Mouse (Mus musculus) thymus, adult 2 months (tissue): Measurements from ENCODE around the gene Sertad2. TPM values are rescaled to one million over a fixed set of nuclear protein-coding genes. Genes with fewer than 3 reads are reported as not detected.

Source experiments
- DNase-seq: peaks from one replicate; pipeline ENCODE4 v3.0.0; 2021
- H3K27ac ChIP-seq: fragments of 200-500 bp; 2 replicates; pipeline ENCODE4 v1.5.1; 2012; ENCODE audit warnings: low read length, control low read depth; ENCODE audit not compliant: control insufficient read depth, insufficient read depth
- H3K27me3 ChIP-seq: fragments of 200-500 bp; 2 replicates; pipeline ENCODE4 v1.6.1; 2012; ENCODE audit warnings: mild to moderate bottlenecking, low read length, moderate library complexity, mixed read lengths; ENCODE audit not compliant: control insufficient read depth, insufficient read depth
- H3K36me3 ChIP-seq: fragments of 200-500 bp; 2 replicates; pipeline ENCODE4 v1.6.1; 2012; ENCODE audit warnings: mild to moderate bottlenecking, low read length, moderate library complexity; ENCODE audit not compliant: control insufficient read depth, insufficient read depth
- H3K4me1 ChIP-seq: fragments of 200-500 bp; replicated peaks from 2 replicates; pipeline ENCODE4 v1.6.1; 2012; ENCODE audit warnings: low read length; ENCODE audit not compliant: control insufficient read depth, insufficient read depth
- H3K4me3 ChIP-seq: fragments of 200-500 bp; 2 replicates; pipeline ENCODE4 v1.5.1; 2012; ENCODE audit warnings: mild to moderate bottlenecking, low read length, control low read depth, moderate library complexity; ENCODE audit not compliant: control insufficient read depth, insufficient read depth
- CTCF ChIP-seq: fragments of 200-500 bp; IDR thresholded peaks from 2 replicates; pipeline ENCODE4 v1.5.1; 2012; ENCODE audit warnings: mild to moderate bottlenecking, control low read depth, low read length, moderate library complexity, borderline replicate concordance; ENCODE audit not compliant: control insufficient read depth, poor library complexity, insufficient read depth; ENCODE audit errors: extremely low read depth
- POLR2A ChIP-seq: fragments of 200-500 bp; IDR thresholded peaks from 2 replicates; pipeline ENCODE4 v1.6.1; 2012; ENCODE audit warnings: mild to moderate bottlenecking, low read length, control low read depth, moderate library complexity; ENCODE audit not compliant: control insufficient read depth, poor library complexity, insufficient read depth; ENCODE audit errors: extremely low read depth
- WGBS: fragments of 180-500 bp; shearing (Covaris S2); methylation state at CpG from one replicate; pipeline ENCODE4 v1.1.7; 2018; 5-methylcytosine and 5-hydroxymethylcytosine counted together
- polyA plus RNA-seq: library from polyadenylated mRNA; depleted of rRNA; stranded (reverse); fragments of >200 nt; gene quantifications from 2 replicates; pipeline ENCODE4 v1.2.3, GENCODE M21; 2012

The Sertad2 gene
- polyA plus RNA-seq, 1 experiment, result 50.6 TPM

DNA sequence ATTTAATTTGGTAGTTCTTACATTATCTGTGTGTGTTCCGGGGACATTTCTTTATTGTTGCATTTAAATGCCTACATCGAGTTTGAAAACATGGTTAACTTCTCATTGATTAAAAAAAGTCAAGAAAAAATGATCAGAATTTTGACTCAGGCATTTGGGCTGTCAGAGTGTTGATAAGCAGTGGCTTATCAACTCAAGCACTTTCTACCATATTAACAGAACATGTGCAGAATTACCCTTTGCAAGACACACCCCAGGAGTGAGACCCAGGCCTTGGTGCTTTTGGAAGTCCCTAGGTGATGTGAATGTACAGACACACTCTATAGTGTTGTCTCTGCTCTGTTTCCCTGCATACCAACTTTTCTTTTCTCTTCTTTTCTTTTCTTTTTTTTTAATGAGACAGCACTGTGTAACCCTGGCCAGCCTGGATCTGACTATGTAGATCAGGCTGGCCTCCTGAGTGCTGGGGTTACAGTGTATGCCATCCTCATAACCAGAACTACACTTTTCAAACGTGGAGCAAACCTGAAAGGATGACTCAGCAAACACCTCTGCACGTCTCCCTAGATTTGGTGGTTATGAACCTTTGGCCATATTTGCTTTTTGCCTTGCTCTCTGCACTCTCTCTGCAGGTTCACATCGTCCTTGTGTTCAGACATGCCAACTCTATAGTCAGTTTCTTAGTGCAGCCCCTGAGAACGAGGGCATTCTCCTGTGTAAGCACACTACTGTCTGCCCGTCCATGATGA lies 13.3 kb downstream of the Sertad2 start:
- H3K27ac ChIP-seq, result no peak overlapping the region
- 79% methylated on average over 7 of the region's 7 CpGs for WGBS
- no peaks in the 10 kb centered on the region for H3K27me3 ChIP-seq
- TF ChIP-seq POLR2A, result no peak
- no peak for TF ChIP-seq CTCF
- H3K36me3 ChIP-seq, result no peaks in the 10 kb centered on the region
- no peaks in the 10 kb centered on the region for H3K4me1 ChIP-seq
- no peak for DNase-seq
- no peak overlapping the region for H3K4me3 ChIP-seq

DNA sequence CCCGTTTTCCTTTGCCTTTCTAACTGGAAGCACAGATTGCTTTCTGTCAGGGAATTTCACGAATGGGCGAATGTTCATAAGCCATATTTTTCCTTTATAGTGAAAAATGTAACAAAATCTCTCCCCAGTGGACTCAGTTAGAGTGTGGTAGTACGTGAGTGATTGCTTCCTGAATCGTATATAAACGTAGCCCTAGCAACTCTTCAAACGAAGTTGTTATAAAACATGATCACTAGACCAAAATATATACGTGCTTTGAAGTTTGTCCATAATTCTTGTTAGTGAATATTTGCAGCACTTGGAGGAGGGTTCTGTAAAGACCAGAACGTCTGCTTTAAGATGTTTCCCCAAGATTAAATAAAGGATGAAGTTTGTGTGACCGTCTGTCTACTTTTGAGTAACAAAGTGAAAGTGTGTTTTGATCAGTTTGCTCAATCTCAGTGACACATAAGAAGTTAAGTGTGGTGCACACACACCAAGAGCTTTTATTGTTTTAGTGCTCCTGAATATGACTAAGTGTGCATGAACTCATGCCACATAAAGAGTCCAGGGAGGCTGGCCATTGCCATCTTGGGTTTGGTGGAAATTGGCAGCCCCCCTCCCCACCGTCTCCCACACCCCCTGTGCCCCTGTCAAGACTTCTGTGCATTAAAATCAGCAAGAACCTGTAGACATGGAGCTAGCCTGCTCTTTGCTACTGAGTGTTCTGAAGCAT lies 16.3 kb downstream of the Sertad2 start:
- DNase-seq, result no peak
- no peak overlapping the region for H3K4me3 ChIP-seq
- no peak overlapping the region for H3K27ac ChIP-seq
- no peaks in the 10 kb centered on the region for H3K27me3 ChIP-seq
- H3K4me1 ChIP-seq, result no peaks in the 10 kb centered on the region
- TF ChIP-seq POLR2A, result no peak
- no peaks in the 10 kb centered on the region for H3K36me3 ChIP-seq
- WGBS, result 67% methylated on average over 11 of the region's 11 CpGs

DNA sequence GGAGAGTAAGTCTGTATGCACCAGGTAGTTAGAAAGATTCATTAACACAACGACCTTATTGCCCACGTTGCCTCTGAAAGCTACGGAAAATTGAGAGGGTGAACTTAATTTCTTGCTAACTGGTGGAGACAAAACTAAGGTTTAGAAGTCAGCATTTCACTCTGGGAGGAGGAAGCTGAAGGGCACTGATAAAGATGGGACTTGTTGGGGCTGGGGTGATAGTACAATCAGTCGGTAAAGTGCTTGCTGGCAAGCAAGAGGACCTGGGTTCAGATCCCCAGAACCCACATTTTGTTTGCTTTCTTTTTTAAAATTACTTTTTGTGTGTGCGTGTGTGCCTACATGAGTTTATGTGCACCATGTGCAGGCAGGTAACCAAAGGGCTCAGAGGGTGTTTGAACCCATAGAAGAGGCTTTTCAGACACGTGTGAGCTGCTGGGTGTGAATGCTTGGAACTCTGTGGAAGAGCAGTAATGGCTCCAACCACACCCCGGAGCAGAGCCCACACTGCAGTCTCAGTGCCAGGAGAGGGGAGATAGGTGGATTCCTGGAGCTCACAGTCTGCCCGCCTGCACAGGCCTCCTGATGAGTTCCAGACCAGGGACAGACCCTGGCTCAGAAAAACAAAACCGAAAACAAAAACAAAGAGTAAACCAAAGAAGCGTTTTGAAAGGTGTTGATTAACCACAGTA lies 17.0 kb downstream of the Sertad2 start:
- H3K36me3 ChIP-seq, result no peaks in the 10 kb centered on the region
- WGBS, result 89% methylated on average over 10 of the region's 10 CpGs
- H3K4me3 ChIP-seq, result no peak overlapping the region
- TF ChIP-seq POLR2A (no peak), CTCF (no peak)
- H3K27ac ChIP-seq, result no peak overlapping the region
- H3K4me1 ChIP-seq, result no peaks in the 10 kb centered on the region
- no peaks in the 10 kb centered on the region for H3K27me3 ChIP-seq
- DNase-seq, result no peak

- Histone ChIP-seq H3K36me3 (no peaks in the 10 kb centered on the region), H3K4me1 (no peaks in the 10 kb centered on the region), H3K4me3 (no peak overlapping the region), H3K27ac (no peak overlapping the region), H3K27me3 (no peaks in the 10 kb centered on the region)
- TF ChIP-seq CTCF (no peak), POLR2A (no peak)
- WGBS, result 17% methylated on average over 13 of the region's 13 CpGs
- DNase-seq, result peak; percentile 47
These were observed 18.4 kb downstream of the Sertad2 start for GRCm38 (mm10) chr11:20561323-20562002.

- TF ChIP-seq POLR2A (no peak), CTCF (no peak)
These were observed 22.0 kb downstream of the Sertad2 start for GRCm38 (mm10) chr11:20565057-20565456.

DNA sequence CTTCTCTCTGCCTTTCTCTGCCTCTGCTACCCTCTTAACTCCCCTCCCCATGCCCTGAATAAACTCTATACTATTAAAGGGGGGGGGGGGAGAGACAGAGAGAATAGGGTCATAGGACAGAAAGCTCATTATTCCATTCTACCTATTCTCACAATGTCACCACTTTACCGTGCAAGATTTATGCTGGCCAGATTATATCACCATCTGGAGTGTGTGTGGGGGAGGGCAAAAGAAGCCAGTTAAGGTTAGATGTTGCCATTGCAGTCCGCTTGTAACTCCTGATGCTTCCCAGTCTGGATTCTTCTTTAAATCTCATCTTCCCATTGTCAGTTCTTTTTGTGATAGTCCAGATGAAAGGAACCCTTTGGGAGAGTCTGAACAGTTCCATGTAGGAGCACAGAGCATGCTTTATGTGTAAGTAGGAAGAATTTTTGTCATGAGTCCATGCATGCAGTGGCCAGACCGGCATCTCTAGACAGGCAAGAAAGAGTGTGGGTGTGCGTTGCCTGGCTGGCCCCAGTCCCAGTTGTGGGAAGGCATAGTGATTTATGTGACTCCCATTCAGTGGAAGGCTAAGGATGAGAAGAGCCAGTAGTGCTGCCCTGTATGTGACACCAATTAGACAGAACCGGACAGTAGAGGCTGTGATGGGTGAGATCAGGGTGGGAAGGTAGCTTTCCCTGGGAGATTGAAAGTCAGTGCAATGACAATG lies 28.8 kb downstream of the Sertad2 start:
- Histone ChIP-seq H3K4me1 (peaks cover 7% of the 10 kb centered on the region), H3K36me3 (no peaks in the 10 kb centered on the region), H3K4me3 (no peak overlapping the region), H3K27me3 (no peaks in the 10 kb centered on the region), H3K27ac (no peak overlapping the region)
- DNase-seq, result no peak
- WGBS, result 85% methylated on average over 5 of the region's 5 CpGs
- no peak for TF ChIP-seq CTCF
- TF ChIP-seq POLR2A, result no peak

More at GRCm38 (mm10) chr11:20565057-20565456, 22.0 kb downstream of the Sertad2 start:
- H3K4me1 ChIP-seq, result peaks cover 2% of the 10 kb centered on the region; the same call in 1 of the 2 replicates
- no peak for DNase-seq
- no peaks in the 10 kb centered on the region for H3K36me3 ChIP-seq
- H3K27ac ChIP-seq, result no peak overlapping the region
- no peaks in the 10 kb centered on the region for H3K27me3 ChIP-seq
- 70% methylated on average over 4 of the region's 4 CpGs for WGBS
- no peak overlapping the region for H3K4me3 ChIP-seq
